Mouse (Mus musculus): ENCODE measurements around the gene Gmnn. TPM values are rescaled to one million over a fixed set of nuclear protein-coding genes. Genes with fewer than 3 reads are reported as not detected.

The Gmnn gene
- polyA plus RNA-seq, 1 experiment from 2014 or later, result 118 TPM

- Histone ChIP-seq H3K4me3 (ENCODE audit: low read length) (no peak overlapping the region), H3K36me3 (ENCODE audit: control insufficient read depth, insufficient read depth) (peaks cover 26% of the 10 kb centered on the region), H3K27ac (ENCODE audit: low read length) (no peak overlapping the region), H3K4me2 (ENCODE audit: low read depth, low read length) (no peak overlapping the region), H3K9ac (ENCODE audit: low read length) (no peak overlapping the region), H3K27me3 (ENCODE audit: control insufficient read depth, insufficient read depth, low read length) (no peaks in the 10 kb centered on the region), H3K9me3 (replicated peaks; ENCODE audit: control insufficient read depth, low read length) (0 out of 2 replicates have a peak, but pooled peaks cover 2% of the 10 kb centered on the region), H3K4me1 (ENCODE audit: control insufficient read depth, insufficient read depth, low read length) (peaks cover 8% of the 10 kb centered on the region)
- 70% methylated on average over 7 of the region's 7 CpGs for WGBS
- no peak for ATAC-seq (replicated peaks; ENCODE audit: extremely low read depth, insufficient read depth, low FRiP score)
Observed at GRCm38 (mm10) chr13:24717677-24718076, 44.0 kb downstream of the Gmnn start.

GRCm38 (mm10) chr13:24716441-24716840 lies 45.3 kb downstream of the Gmnn start:
- Histone ChIP-seq H3K36me3 (ENCODE audit: control insufficient read depth, insufficient read depth) (peaks cover 22% of the 10 kb centered on the region), H3K4me3 (ENCODE audit: low read length) (no peak overlapping the region), H3K27me3 (ENCODE audit: control insufficient read depth, insufficient read depth, low read length) (no peaks in the 10 kb centered on the region), H3K4me2 (ENCODE audit: low read depth, low read length) (no peak overlapping the region), H3K27ac (ENCODE audit: low read length) (no peak overlapping the region), H3K9me3 (replicated peaks; ENCODE audit: control insufficient read depth, low read length) (0 out of 2 replicates have a peak, but pooled peaks cover 2% of the 10 kb centered on the region), H3K4me1 (ENCODE audit: control insufficient read depth, insufficient read depth, low read length) (peaks cover 8% of the 10 kb centered on the region), H3K9ac (ENCODE audit: low read length) (no peak overlapping the region)
- ATAC-seq (replicated peaks; ENCODE audit: extremely low read depth, insufficient read depth, low FRiP score), result no peak
- WGBS, result 59% methylated on average over 9 of the region's 9 CpGs

GRCm38 (mm10) chr13:24715601-24716000 lies 46.1 kb downstream of the Gmnn start:
- no peak overlapping the region for H3K4me2 ChIP-seq (ENCODE audit: low read depth, low read length)
- no peak for ATAC-seq (replicated peaks; ENCODE audit: extremely low read depth, insufficient read depth, low FRiP score)
- H3K4me3 ChIP-seq (ENCODE audit: low read length), result no peak overlapping the region
- no peak overlapping the region for H3K27ac ChIP-seq (ENCODE audit: low read length)
- H3K36me3 ChIP-seq (ENCODE audit: control insufficient read depth, insufficient read depth), result peaks cover 22% of the 10 kb centered on the region
- H3K9ac ChIP-seq (ENCODE audit: low read length), result no peak overlapping the region
- peaks cover 12% of the 10 kb centered on the region for H3K4me1 ChIP-seq (ENCODE audit: control insufficient read depth, insufficient read depth, low read length)
- no peaks in the 10 kb centered on the region for H3K27me3 ChIP-seq (ENCODE audit: control insufficient read depth, insufficient read depth, low read length)
- 0 out of 2 replicates have a peak, but pooled peaks cover 2% of the 10 kb centered on the region for H3K9me3 ChIP-seq (replicated peaks; ENCODE audit: control insufficient read depth, low read length)
- WGBS, result 66% methylated on average over 5 of the region's 5 CpGs

GRCm38 (mm10) chr13:24714360-24714885 lies 47.3 kb downstream of the Gmnn start:
- Histone ChIP-seq H3K4me3 (ENCODE audit: low read length) (no peak overlapping the region), H3K27me3 (ENCODE audit: control insufficient read depth, insufficient read depth, low read length) (no peaks in the 10 kb centered on the region), H3K9me3 (replicated peaks; ENCODE audit: control insufficient read depth, low read length) (0 out of 2 replicates have a peak, but pooled peaks cover 2% of the 10 kb centered on the region), H3K4me1 (ENCODE audit: control insufficient read depth, insufficient read depth, low read length) (peaks cover 12% of the 10 kb centered on the region), H3K36me3 (ENCODE audit: control insufficient read depth, insufficient read depth) (peaks cover 22% of the 10 kb centered on the region), H3K27ac (ENCODE audit: low read length) (no peak overlapping the region), H3K4me2 (ENCODE audit: low read depth, low read length) (no peak overlapping the region), H3K9ac (ENCODE audit: low read length) (no peak overlapping the region)
- 82% methylated on average over 9 of the region's 9 CpGs for WGBS
- ATAC-seq (replicated peaks; ENCODE audit: extremely low read depth, insufficient read depth, low FRiP score), result no peak

GRCm38 (mm10) chr13:24713434-24714000 lies 48.2 kb downstream of the Gmnn start:
- peak overlapping the region; percentile 39 for H3K4me2 ChIP-seq (ENCODE audit: low read depth, low read length)
- no peaks in the 10 kb centered on the region for H3K9me3 ChIP-seq (replicated peaks; ENCODE audit: control insufficient read depth, low read length)
- 14% methylated on average over 16 of the region's 16 CpGs for whole genome bisulfite sequencing
- peaks cover 12% of the 10 kb centered on the region for H3K4me1 ChIP-seq (ENCODE audit: control insufficient read depth, insufficient read depth, low read length)
- no peaks in the 10 kb centered on the region for H3K27me3 ChIP-seq (ENCODE audit: control insufficient read depth, insufficient read depth, low read length)
- no peak overlapping the region for H3K27ac ChIP-seq (ENCODE audit: low read length)
- ATAC-seq (replicated peaks; ENCODE audit: extremely low read depth, insufficient read depth, low FRiP score), result peak; percentile 49; the same call in 1 of the 2 replicates
- H3K36me3 ChIP-seq (ENCODE audit: control insufficient read depth, insufficient read depth), result peaks cover 17% of the 10 kb centered on the region
- H3K4me3 ChIP-seq (ENCODE audit: low read length), result 0 out of 2 replicates have a peak overlapping the region, but pooled peaks have one; percentile 10
- H3K9ac ChIP-seq (ENCODE audit: low read length), result peak overlapping the region; percentile 3; the same call in 1 of the 2 replicates

- Histone ChIP-seq H3K9ac (ENCODE audit: low read length) (no peak overlapping the region), H3K4me1 (ENCODE audit: control insufficient read depth, insufficient read depth, low read length) (peaks cover 12% of the 10 kb centered on the region), H3K36me3 (ENCODE audit: control insufficient read depth, insufficient read depth) (peaks cover 11% of the 10 kb centered on the region), H3K4me2 (ENCODE audit: low read depth, low read length) (no peak overlapping the region), H3K4me3 (ENCODE audit: low read length) (no peak overlapping the region), H3K27me3 (ENCODE audit: control insufficient read depth, insufficient read depth, low read length) (no peaks in the 10 kb centered on the region), H3K27ac (ENCODE audit: low read length) (peak overlapping the region; percentile 67), H3K9me3 (replicated peaks; ENCODE audit: control insufficient read depth, low read length) (no peaks in the 10 kb centered on the region)
- ATAC-seq (replicated peaks; ENCODE audit: extremely low read depth, insufficient read depth, low FRiP score), result peak; percentile 42
- 31% methylated on average over 7 of the region's 7 CpGs for WGBS
Observed at GRCm38 (mm10) chr13:24712581-24713130, 49.1 kb downstream of the Gmnn start.

- WGBS, result 64% methylated on average over 7 of the region's 7 CpGs
- no peak overlapping the region for H3K9ac ChIP-seq (ENCODE audit: low read length)
Observed at GRCm38 (mm10) chr13:24710968-24711367, 50.8 kb downstream of the Gmnn start.

GRCm38 (mm10) chr13:24709656-24710396 lies 51.9 kb downstream of the Gmnn start:
- H3K4me3 ChIP-seq (ENCODE audit: low read length), result no peak overlapping the region
- no peaks in the 10 kb centered on the region for H3K27me3 ChIP-seq (ENCODE audit: control insufficient read depth, insufficient read depth, low read length)
- H3K36me3 ChIP-seq (ENCODE audit: control insufficient read depth, insufficient read depth), result peaks cover 12% of the 10 kb centered on the region
- H3K4me1 ChIP-seq (ENCODE audit: control insufficient read depth, insufficient read depth, low read length), result peaks cover 12% of the 10 kb centered on the region
- ATAC-seq (replicated peaks; ENCODE audit: extremely low read depth, insufficient read depth, low FRiP score), result no peak
- H3K9ac ChIP-seq (ENCODE audit: low read length), result no peak overlapping the region
- WGBS, result 81% methylated on average over 12 of the region's 12 CpGs
- no peak overlapping the region for H3K27ac ChIP-seq (ENCODE audit: low read length)
- H3K9me3 ChIP-seq (replicated peaks; ENCODE audit: control insufficient read depth, low read length), result no peaks in the 10 kb centered on the region
- H3K4me2 ChIP-seq (ENCODE audit: low read depth, low read length), result no peak overlapping the region

More at GRCm38 (mm10) chr13:24710968-24711367, 50.8 kb downstream of the Gmnn start:
- Histone ChIP-seq H3K9me3 (replicated peaks; ENCODE audit: control insufficient read depth, low read length) (no peaks in the 10 kb centered on the region), H3K27me3 (ENCODE audit: control insufficient read depth, insufficient read depth, low read length) (no peaks in the 10 kb centered on the region), H3K27ac (ENCODE audit: low read length) (peak overlapping the region; percentile 43; the same call in 1 of the 2 replicates), H3K4me2 (ENCODE audit: low read depth, low read length) (no peak overlapping the region), H3K4me1 (ENCODE audit: control insufficient read depth, insufficient read depth, low read length) (peaks cover 12% of the 10 kb centered on the region), H3K4me3 (ENCODE audit: low read length) (no peak overlapping the region), H3K36me3 (ENCODE audit: control insufficient read depth, insufficient read depth) (peaks cover 16% of the 10 kb centered on the region)
- ATAC-seq (replicated peaks; ENCODE audit: extremely low read depth, insufficient read depth, low FRiP score), result no peak

GRCm38 (mm10) chr13:24702128-24702527 lies 59.6 kb downstream of the Gmnn start:
- H3K27ac ChIP-seq (ENCODE audit: low read length), result no peak overlapping the region
- WGBS, result 73% methylated on average over 5 of the region's 5 CpGs
- H3K4me1 ChIP-seq (ENCODE audit: control insufficient read depth, insufficient read depth, low read length), result no peaks in the 10 kb centered on the region
- H3K27me3 ChIP-seq (ENCODE audit: control insufficient read depth, insufficient read depth, low read length), result no peaks in the 10 kb centered on the region
- H3K9me3 ChIP-seq (replicated peaks; ENCODE audit: control insufficient read depth, low read length), result no peaks in the 10 kb centered on the region
- H3K9ac ChIP-seq (ENCODE audit: low read length), result no peak overlapping the region
- no peak overlapping the region for H3K4me3 ChIP-seq (ENCODE audit: low read length)
- no peak for ATAC-seq (replicated peaks; ENCODE audit: extremely low read depth, insufficient read depth, low FRiP score)
- H3K36me3 ChIP-seq (ENCODE audit: control insufficient read depth, insufficient read depth), result peaks cover 20% of the 10 kb centered on the region
- H3K4me2 ChIP-seq (ENCODE audit: low read depth, low read length), result no peak overlapping the region

Data from heart, embryonic 16.5 days (tissue).